Mouse (Mus musculus): ENCODE data around the gene Iqsec1. TPM values are rescaled to one million over a fixed set of nuclear protein-coding genes. Genes with fewer than 3 reads are reported as not detected.
A peak's percentile ranks its signal among the peaks of the same experiment; 100 is the strongest.

Iqsec1 gene
- total and polyA plus RNA-seq, 3 experiments = 17.0 to 90.4 (median 83.5) TPM

DNA sequence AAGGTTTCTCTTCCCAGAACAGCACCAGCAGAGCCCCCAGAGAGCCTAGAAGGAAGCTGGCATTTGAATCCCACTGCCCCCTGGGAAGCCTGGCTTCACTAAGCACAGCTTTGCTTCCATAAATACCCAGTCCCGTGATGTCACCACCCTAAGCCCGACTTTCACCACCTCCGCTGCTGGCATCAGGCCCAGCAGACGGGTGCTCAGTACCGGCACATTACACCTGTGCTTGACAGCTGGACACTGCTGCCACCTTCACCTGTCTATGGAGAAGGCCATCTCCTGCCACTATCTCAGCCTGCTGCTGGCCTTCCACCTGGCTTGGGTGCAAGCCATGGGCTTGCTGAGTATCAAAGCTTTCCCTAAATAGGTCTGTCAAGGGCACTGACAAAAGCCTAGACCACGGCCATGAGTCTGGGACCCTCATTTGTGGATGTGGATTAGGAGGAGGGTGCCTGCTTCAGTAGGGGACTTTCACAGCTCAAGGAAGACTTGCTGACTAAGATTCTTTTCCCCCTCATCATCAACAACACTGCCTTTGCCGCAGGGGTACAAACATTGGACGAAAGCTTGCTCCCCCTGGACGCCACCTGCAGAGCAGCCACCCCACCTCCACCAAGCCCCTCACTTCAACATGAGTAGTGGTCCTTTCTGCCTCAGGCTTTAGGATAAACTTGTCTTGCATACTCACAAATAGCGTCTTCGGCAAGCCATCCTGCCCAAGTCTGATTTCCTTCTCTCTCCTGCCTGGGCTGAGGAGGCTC is 179.2 kb downstream of the Iqsec1 start:
- no peak for TF ChIP-seq PAX5 (IDR thresholded peaks at IDR 0.05; ENCODE audit: low read length)
- TF ChIP-seq MAZ (IDR thresholded peaks at IDR 0.05; ENCODE audit: low read depth, low read length) = no peak
- TF ChIP-seq E2F4 (IDR thresholded peaks at IDR 0.05; ENCODE audit: insufficient replicate concordance, low read depth, low read length) = no peak
- TF ChIP-seq BHLHE40 (IDR thresholded peaks at IDR 0.05; ENCODE audit: low read depth, low read length) = 0 out of 2 replicates have a peak, but pooled peaks have one; percentile 29
- TF ChIP-seq MAFK (IDR thresholded peaks at IDR 0.05; ENCODE audit: insufficient replicate concordance, low read length) = 0 out of 2 replicates have a peak, but pooled peaks have one; percentile 15
- TF ChIP-seq CTCF (conservative IDR thresholded peaks at IDR 0.05 in 1 of 2, IDR thresholded peaks at IDR 0.05 in 1 of 2; ENCODE audit: low read depth in 2 of 2, low read length in 2 of 2) = no peak
- in situ Hi-C loops (cut with MboI; ENCODE audit: low pct_ligation_motif_present, low pct_unique_long_range_greater_than_20kb, low sequenced_read_pairs) = loop anchor here (5.0 to 25.0 kb wide), 2 partner anchors 67 to 147 kb away; no protein-coding TSS in a partner anchor
- no peaks in the 10 kb centered on the region for H3K9me3 ChIP-seq (replicated peaks; ENCODE audit: low read length)

GRCm38 (mm10) chr6:90808544-90808943 is 179.9 kb downstream of the Iqsec1 start:
- Histone ChIP-seq H3K4me2 (ENCODE audit: insufficient read depth, low read depth, poor library complexity, severe bottlenecking) (no peak overlapping the region; the same call in 1 of the 2 replicates), H3K36me3 (replicated peaks in 1 of 2; ENCODE audit: control insufficient read depth in 1 of 2, insufficient read depth in 1 of 2, low read length in 1 of 2) (no peaks in the 10 kb centered on the region), H3K27me3 (replicated peaks) (peaks cover 26% of the 10 kb centered on the region), H3K79me2 (replicated peaks; ENCODE audit: control insufficient read depth, extremely low read depth, insufficient read depth, poor library complexity, severe bottlenecking) (no peaks in the 10 kb centered on the region), H3K9ac (ENCODE audit: insufficient read depth, low read depth) (no peak overlapping the region), H3K27ac (ENCODE audit: insufficient read depth, low read depth) (no peak overlapping the region), H3K9me3 (replicated peaks; ENCODE audit: low read length) (no peaks in the 10 kb centered on the region), H3K4me3 (replicated peaks in 1 of 3; ENCODE audit: low read depth in 2 of 3, low read length in 2 of 3, poor library complexity in 1 of 3) (no peak overlapping the region), H3K4me1 (ENCODE audit: control insufficient read depth in 1 of 2, insufficient read depth in 2 of 2) (peaks cover 4 to 42% of the 10 kb centered on the region in 2 experiments; a peak in 3 of 4 replicates)
- dilution Hi-C loops (cut with MboI; ENCODE audit: extremely low pct_ligation_motif_present, extremely low pct_unique_long_range_greater_than_20kb, low sequenced_read_pairs) (no loop called here), in situ Hi-C loops (cut with MboI; ENCODE audit: low pct_ligation_motif_present, low pct_unique_long_range_greater_than_20kb, low sequenced_read_pairs) (loop anchor here (5.0 to 25.0 kb wide), 2 partner anchors 66 to 146 kb away; no protein-coding TSS in a partner anchor)
- TF ChIP-seq ZKSCAN1 (IDR thresholded peaks at IDR 0.05; ENCODE audit: borderline replicate concordance, low read depth, low read length) (no peak), E2F4 (IDR thresholded peaks at IDR 0.05; ENCODE audit: insufficient replicate concordance, low read depth, low read length) (no peak), PAX5 (IDR thresholded peaks at IDR 0.05; ENCODE audit: low read length) (no peak), JUND (conservative IDR thresholded peaks at IDR 0.05; ENCODE audit: low read depth, low read length) (no peak), NRF1 (IDR thresholded peaks at IDR 0.05; ENCODE audit: low read depth, low read length) (no peak), MXI1 (IDR thresholded peaks at IDR 0.05; ENCODE audit: low read depth, low read length) (no peak), ZMIZ1 (IDR thresholded peaks at IDR 0.05; ENCODE audit: low read depth, low read length) (no peak), TBP (conservative IDR thresholded peaks at IDR 0.05; ENCODE audit: low read depth, low read length) (no peak)
- peak; percentile 52 for DNase-seq (ENCODE audit: extremely low read depth)

More for the DNA sequence above, 179.2 kb downstream of the Iqsec1 start:
- Histone ChIP-seq H3K36me3 (replicated peaks in 1 of 2; ENCODE audit: control insufficient read depth in 1 of 2, insufficient read depth in 1 of 2, low read length in 1 of 2) (no peaks in the 10 kb centered on the region), H3K4me1 (ENCODE audit: control insufficient read depth in 1 of 2, insufficient read depth in 2 of 2) (peaks cover 4 to 42% of the 10 kb centered on the region in 2 experiments; a peak in 3 of 4 replicates), H3K9ac (ENCODE audit: insufficient read depth, low read depth) (no peak overlapping the region), H3K27ac (ENCODE audit: insufficient read depth, low read depth) (no peak overlapping the region), H3K79me2 (replicated peaks; ENCODE audit: control insufficient read depth, extremely low read depth, insufficient read depth, poor library complexity, severe bottlenecking) (no peaks in the 10 kb centered on the region), H3K27me3 (replicated peaks) (peaks cover 29% of the 10 kb centered on the region), H3K4me2 (ENCODE audit: insufficient read depth, low read depth, poor library complexity, severe bottlenecking) (0 out of 2 replicates have a peak overlapping the region, but pooled peaks have one; percentile 22), H3K4me3 (replicated peaks in 1 of 3; ENCODE audit: low read depth in 2 of 3, low read length in 2 of 3, poor library complexity in 1 of 3) (no peak overlapping the region)
- dilution Hi-C loops (cut with MboI; ENCODE audit: extremely low pct_ligation_motif_present, extremely low pct_unique_long_range_greater_than_20kb, low sequenced_read_pairs) = no loop called here
- peak; percentile 27 for DNase-seq (ENCODE audit: extremely low read depth)
